Mouse (Mus musculus) liver, embryonic 14.5 days (tissue): ENCODE measurements around the gene Ovca2. TPM values are rescaled to one million over a fixed set of nuclear protein-coding genes. Genes with fewer than 3 reads are reported as not detected.
"Not testable (repeated sequence)": the region's sequence is repeated elsewhere in the genome, so short reads cannot be mapped to it uniquely, and the experiment has no call there.

ENCODE experiments used
- ATAC-seq: fragments of 200-750 bp; cut with Nextera tagmentation; 2 replicates; pipeline ENCODE4 v1.8.0; 2017; ENCODE audit warnings: moderate number of reproducible peaks, mild to moderate bottlenecking, moderate library complexity; ENCODE audit not compliant: insufficient read depth
- DNase-seq, 3 experiments: peaks; one replicate each; pipeline ENCODE4 v3.0.0-alpha.2; 2012 to 2013; ENCODE audit warnings: low read depth in 3 of 3, low spot score in 3 of 3
- H3K27ac ChIP-seq: fragments of 300-500 bp; sonication (generic); 2 replicates; pipeline ENCODE4 v1.5.1; 2014; ENCODE audit warnings: moderate library complexity, mild to moderate bottlenecking, control low read depth, inconsistent platforms
- H3K27me3 ChIP-seq: fragments of 300-500 bp; sonication (generic); 2 replicates; pipeline ENCODE4 v1.6.1; 2014; ENCODE audit warnings: mild to moderate bottlenecking, low read length, moderate library complexity; ENCODE audit not compliant: control insufficient read depth, insufficient read depth
- H3K36me3 ChIP-seq: fragments of 300-500 bp; sonication (generic); replicated peaks from 2 replicates; pipeline ENCODE4 v1.6.1; 2014; ENCODE audit warnings: low read depth; ENCODE audit not compliant: control insufficient read depth, insufficient read depth
- H3K4me1 ChIP-seq, 2 experiments: fragments of 200-500 bp in 1 of 2; fragments of 300-500 bp in 1 of 2; sonication (generic) in 1 of 2; replicated peaks; 2 replicates each; pipeline ENCODE4 v1.6.1; 2012 to 2014; ENCODE audit warnings: antibody characterized with exemption in 1 of 2, inconsistent platforms in 1 of 2, low read length in 1 of 2; ENCODE audit not compliant: control insufficient read depth in 2 of 2, insufficient read depth in 2 of 2
- H3K4me2 ChIP-seq: fragments of 300-500 bp; sonication (generic); 2 replicates; pipeline ENCODE4 v1.6.1; 2014; ENCODE audit warnings: low read depth, mild to moderate bottlenecking, control low read depth, moderate library complexity
- H3K4me3 ChIP-seq, 2 experiments: fragments of 200-500 bp in 1 of 2; fragments of 300-500 bp in 1 of 2; sonication (generic) in 1 of 2; 2 replicates each; pipeline ENCODE4 v1.5.1; 2012 to 2014; ENCODE audit warnings: low read depth in 2 of 2, low read length in 2 of 2, mild to moderate bottlenecking in 2 of 2, control low read depth in 1 of 2, inconsistent platforms in 1 of 2, moderate library complexity in 1 of 2; ENCODE audit not compliant: insufficient read depth in 1 of 2
- H3K9ac ChIP-seq: fragments of 300-500 bp; sonication (generic); replicated peaks from 2 replicates; pipeline ENCODE4 v1.6.1; 2014; ENCODE audit warnings: mild to moderate bottlenecking, control low read depth, moderate library complexity
- H3K9me3 ChIP-seq: fragments of 300-500 bp; sonication (generic); 2 replicates; pipeline ENCODE4 v1.6.1; 2016; ENCODE audit warnings: low read length, mixed read lengths; ENCODE audit not compliant: control insufficient read depth
- CTCF ChIP-seq: IDR thresholded peaks from 2 replicates; pipeline ENCODE4 v1.5.1; 2016; ENCODE audit warnings: antibody characterized with exemption, low read depth, control low read depth
- EP300 ChIP-seq: IDR thresholded peaks from 2 replicates; pipeline ENCODE4 v1.6.1; 2016; ENCODE audit warnings: antibody characterized with exemption, low read depth
- WGBS: fragments of 180-500 bp; shearing (Covaris S2); extraction: QIAGEN DNeasy Blood & Tissue Kit; methylation state at CpG from one replicate; pipeline ENCODE4 v1.1.7; 2014; ENCODE audit not compliant: insufficient replicate concordance; 5-methylcytosine and 5-hydroxymethylcytosine counted together
- polyA plus RNA-seq, 2 experiments: library from polyadenylated mRNA; depleted of rRNA in 1 of 2; stranded (reverse) in 1 of 2; unstranded in 1 of 2; fragments of >200 nt; fragmentation: Nextera tagmentation in 1 of 2; extraction: Ambion mirVana in 1 of 2; gene quantifications; 2 replicates each; pipeline versions ENCODE4 v1.2.1 to v1.2.3; 2012 to 2014

Ovca2 gene
- polyA plus RNA-seq, 2 experiments = 10.5 to 15.3 TPM

DNA sequence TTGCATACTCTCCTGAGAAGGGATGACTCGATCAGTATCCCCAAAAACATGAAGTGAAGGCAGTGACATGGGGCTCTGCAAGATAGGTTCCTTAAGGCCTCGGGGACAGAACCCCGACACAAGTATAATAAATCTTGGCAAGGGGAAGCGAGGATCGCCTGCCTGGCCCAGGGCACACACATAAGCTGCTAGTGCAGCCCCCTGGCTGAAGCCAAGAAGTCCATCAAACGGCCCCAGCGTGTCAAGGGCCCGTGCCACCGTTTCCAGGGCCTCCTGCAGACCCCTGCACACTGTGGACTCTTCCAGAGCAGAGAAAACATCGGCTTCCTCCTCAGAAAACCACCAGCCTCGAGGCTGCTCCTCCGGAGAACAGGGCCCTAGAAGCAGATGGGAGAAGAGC lies 624 bp downstream of the Ovca2 start:
- H3K27ac ChIP-seq = 0 out of 2 replicates have a peak overlapping the region, but pooled peaks have one; percentile 24
- peak overlapping the region; percentile 82 for H3K9ac ChIP-seq
- WGBS = 36% methylated on average over 12 of the region's 12 CpGs
- H3K4me1 ChIP-seq = peaks cover 6 to 10% of the 10 kb centered on the region in 2 experiments
- H3K27me3 ChIP-seq = peaks cover 13% of the 10 kb centered on the region
- TF ChIP-seq CTCF (no peak), EP300 (no peak)
- H3K9me3 ChIP-seq = no peaks in the 10 kb centered on the region
- H3K4me3 ChIP-seq = peak overlapping the region; percentile 86 to 90
- peaks cover 3% of the 10 kb centered on the region; the same call in 1 of the 2 replicates for H3K36me3 ChIP-seq
- peak overlapping the region; percentile 87 for H3K4me2 ChIP-seq
- no peak for ATAC-seq
- DNase-seq = no peak

DNA sequence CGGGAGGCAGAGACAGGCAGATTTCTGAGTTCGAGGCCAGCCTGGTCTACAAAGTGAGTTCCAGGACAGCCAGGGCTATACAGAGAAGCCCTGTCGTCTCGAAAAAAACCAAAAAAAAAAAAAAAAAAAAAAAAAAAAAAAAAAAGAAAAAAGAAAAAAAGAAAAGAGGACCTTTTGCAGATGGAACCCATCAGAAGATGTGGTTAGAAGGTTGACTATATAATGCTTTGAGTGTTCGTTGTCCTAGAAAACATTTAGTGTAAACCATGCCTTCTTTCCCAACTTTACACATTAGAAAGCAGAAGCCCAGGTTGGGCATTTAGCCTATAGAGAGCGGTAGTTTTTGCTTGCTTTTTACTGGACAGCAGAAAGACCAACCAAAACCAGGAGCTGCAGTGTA lies 4.1 kb downstream of the Ovca2 start:
- 47% methylated on average over 6 of the region's 6 CpGs for WGBS
- peaks cover 47% of the 10 kb centered on the region for H3K27me3 ChIP-seq
- H3K4me3 ChIP-seq, H3K36me3 ChIP-seq, H3K4me1 ChIP-seq, H3K9me3 ChIP-seq, H3K9ac ChIP-seq, H3K4me2 ChIP-seq, ATAC-seq, H3K27ac ChIP-seq, DNase-seq: not testable (repeated sequence)

DNA sequence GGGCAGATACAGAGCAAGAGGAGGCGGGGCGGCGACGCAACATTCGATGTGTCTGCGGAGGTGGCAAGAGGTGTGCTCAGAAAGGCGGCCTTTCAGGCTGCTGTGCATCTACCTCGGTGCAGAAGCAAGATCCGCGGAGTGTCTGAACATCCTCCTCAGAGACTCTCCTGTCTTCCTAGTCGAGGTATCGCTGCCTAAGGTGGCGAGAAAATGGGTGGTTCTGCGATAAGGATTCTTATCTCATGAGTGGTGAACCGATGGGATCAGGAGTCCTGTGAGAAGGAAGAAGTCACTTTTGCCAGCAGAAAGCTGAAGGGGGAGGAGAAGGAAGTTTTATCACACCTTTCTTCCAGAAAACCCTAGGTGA lies 4.9 kb downstream of the Ovca2 start:
- H3K27me3 ChIP-seq = peaks cover 55% of the 10 kb centered on the region
- 3% methylated on average over 15 of the region's 15 CpGs for WGBS
- DNase-seq (no peak), ATAC-seq (no peak)
- H3K27ac ChIP-seq = no peak overlapping the region
- TF ChIP-seq CTCF = no peak
- no peak for TF ChIP-seq EP300
- H3K36me3 ChIP-seq = no peaks in the 10 kb centered on the region; the same call in 1 of the 2 replicates
- H3K9me3 ChIP-seq = no peaks in the 10 kb centered on the region
- H3K4me2 ChIP-seq = peak overlapping the region; percentile 78
- H3K4me1 ChIP-seq = peaks cover 6 to 10% of the 10 kb centered on the region in 2 experiments
- H3K9ac ChIP-seq = no peak overlapping the region
- H3K4me3 ChIP-seq = peak overlapping the region; percentile 50 to 66

- Histone ChIP-seq H3K27ac (no peak overlapping the region), H3K36me3 (no peaks in the 10 kb centered on the region; the same call in 1 of the 2 replicates), H3K4me2 (peak overlapping the region; percentile 78), H3K27me3 (peaks cover 61% of the 10 kb centered on the region), H3K9ac (no peak overlapping the region), H3K9me3 (no peaks in the 10 kb centered on the region), H3K4me1 (peaks cover 6 to 10% of the 10 kb centered on the region in 2 experiments), H3K4me3 (peak overlapping the region; percentile 50 to 66)
- TF ChIP-seq EP300 (no peak), CTCF (no peak)
- under 1% methylated on average over 71 of the region's 71 CpGs for WGBS
- DNase-seq = peak; percentile 43 to 67 (median 44)
- ATAC-seq = peak; percentile 65
Measured at GRCm38 (mm10) chr11:75173095-75173798, 5.4 kb downstream of the Ovca2 start.

- H3K27me3 ChIP-seq = peaks cover 69% of the 10 kb centered on the region
- no peak overlapping the region for H3K9ac ChIP-seq
- TF ChIP-seq CTCF (no peak), EP300 (no peak)
- no peak overlapping the region for H3K27ac ChIP-seq
- WGBS = under 1% methylated on average over 75 of the region's 75 CpGs
- H3K36me3 ChIP-seq = no peaks in the 10 kb centered on the region; the same call in 1 of the 2 replicates
- DNase-seq (no peak), ATAC-seq (peak; percentile 6; the same call in 1 of the 2 replicates)
- no peaks in the 10 kb centered on the region for H3K9me3 ChIP-seq
- peak overlapping the region; percentile 20 to 66 for H3K4me3 ChIP-seq
- H3K4me2 ChIP-seq = peak overlapping the region; percentile 78
- H3K4me1 ChIP-seq = peaks cover 2 to 7% of the 10 kb centered on the region in 2 experiments
Measured at GRCm38 (mm10) chr11:75172151-75173094, 6.2 kb downstream of the Ovca2 start.
